Mouse (Mus musculus): ENCODE measurements around the gene Tmem219.
A peak's percentile ranks its signal among the peaks of the same experiment; 100 is the strongest.

The Tmem219 gene

GRCm38 (mm10) chr7:126922624-126923060 is at the start of gene Tmem219:
Gene Tmem219, minus strand, starts transcription at chr7:126922917.
- DNase-seq: peak; percentile 42

DNA sequence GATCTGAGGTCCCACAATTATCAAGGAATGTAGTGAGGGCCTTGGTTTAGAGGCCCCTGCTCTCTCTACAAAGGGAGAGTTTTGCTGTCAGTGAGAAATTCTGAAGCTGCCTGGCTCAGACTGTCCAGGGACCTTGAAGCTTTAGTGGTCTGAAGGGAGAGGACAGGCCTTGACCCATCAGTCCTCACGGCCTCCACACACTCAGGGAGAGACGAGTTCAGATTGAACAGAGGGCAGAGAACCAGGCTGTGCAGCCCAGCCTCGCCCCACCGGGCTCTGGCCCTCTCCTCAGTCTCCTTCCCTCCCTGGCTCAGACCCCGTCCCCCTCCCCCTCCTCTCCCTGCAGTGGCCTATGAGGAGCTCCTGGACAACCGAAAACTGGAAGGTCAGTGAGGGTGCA is 44.6 kb upstream of the Tmem219 start:
- DNase-seq: no peak

DNA sequence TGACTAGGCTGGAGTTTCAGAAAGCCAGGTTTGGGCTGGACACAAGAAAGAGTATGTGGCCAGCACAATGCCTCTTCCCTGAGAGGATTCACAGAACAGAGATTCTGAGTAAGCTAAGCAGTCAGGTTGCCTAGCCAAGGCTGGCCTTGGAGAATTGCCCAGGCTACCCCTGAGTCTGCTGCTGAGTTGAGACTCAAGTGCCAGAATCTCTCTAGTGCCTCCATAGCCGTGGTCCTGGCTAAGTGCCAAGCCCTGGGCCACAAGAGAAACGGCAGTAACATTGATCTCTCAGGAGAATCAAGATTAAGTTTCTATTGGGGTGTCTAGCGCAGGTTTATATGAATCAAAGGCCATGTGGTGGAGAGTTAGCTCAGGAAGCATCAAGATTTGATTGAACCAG is 42.9 kb upstream of the Tmem219 start:
- DNase-seq: no peak

DNA sequence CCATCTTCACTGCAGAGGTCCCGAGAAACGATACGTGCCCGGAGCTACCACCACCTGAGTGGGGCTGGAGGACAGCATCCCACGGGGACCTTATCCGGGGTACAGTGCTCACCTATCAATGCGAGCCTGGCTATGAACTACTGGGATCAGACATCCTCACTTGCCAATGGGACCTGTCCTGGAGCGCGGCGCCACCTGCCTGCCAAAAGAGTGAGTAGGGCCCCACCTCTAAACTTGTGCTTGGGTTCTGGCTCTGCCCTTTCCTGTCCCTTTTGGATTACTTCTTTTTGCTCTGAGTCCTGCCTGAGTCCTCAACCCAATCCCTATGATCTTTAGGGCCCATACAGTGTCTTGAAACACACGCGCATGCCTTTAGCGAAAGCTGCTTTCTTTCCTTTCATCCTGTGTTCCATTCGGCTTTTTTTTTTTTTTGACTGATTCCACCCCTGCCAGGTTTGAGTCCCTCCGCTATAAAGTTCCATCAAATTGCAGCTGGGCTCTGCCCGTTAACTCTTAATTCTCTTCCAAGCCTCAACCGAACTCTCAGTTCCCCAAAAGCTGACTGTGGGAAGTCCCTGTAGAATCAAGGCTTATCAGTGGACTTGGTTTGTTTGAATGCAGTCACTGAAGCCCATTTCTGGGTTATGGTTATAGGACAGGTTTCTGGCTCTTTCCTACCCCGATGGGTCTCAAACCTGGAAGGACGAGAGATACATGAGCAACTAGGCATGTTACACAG is 41.0 kb upstream of the Tmem219 start:
- peak; percentile 40 for DNase-seq

- no peak for DNase-seq
Measured at GRCm38 (mm10) chr7:126961965-126962364, 39.2 kb upstream of the Tmem219 start.

DNA sequence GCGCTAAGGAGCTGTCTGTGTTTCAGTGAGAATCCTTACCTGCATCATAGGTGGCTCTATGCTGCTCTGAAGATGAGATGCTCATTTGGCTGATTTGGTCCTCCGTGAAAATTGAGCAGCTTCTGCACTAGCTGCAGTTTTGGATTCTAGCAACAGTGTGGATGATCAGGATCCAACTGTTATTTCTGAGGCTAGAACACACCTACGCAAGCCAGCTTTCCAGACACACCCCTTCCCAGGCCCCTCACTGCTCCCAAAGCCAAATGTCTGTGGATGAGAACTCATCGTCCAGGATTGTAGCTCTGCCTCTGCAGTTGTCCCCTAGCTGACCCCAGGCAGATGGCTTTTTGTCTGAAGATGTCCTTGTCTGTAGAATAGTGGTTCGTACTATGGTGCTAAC is 38.4 kb upstream of the Tmem219 start:
- DNase-seq: no peak

- DNase-seq: no peak
Measured at GRCm38 (mm10) chr7:126959780-126960179, 37.1 kb upstream of the Tmem219 start.

DNA sequence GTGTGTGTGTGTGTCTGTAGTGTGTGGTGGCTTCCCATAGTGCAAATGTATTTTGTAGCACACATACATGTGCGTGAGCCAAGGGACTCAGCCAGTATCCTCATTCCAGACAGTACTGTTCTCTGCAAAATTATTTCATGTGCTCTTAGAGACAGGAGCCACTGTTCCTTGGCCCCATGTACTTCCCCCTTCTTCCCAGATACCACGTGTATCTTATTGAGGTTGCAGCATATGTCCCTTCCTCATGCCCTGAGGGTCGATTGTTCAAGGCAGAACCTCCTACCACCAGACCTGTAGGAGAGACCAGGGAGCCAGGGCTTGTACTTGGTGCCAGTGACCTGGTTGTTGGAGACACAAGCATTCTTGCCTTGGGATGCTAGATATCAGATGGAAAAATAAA is 32.4 kb upstream of the Tmem219 start:
- no peak for DNase-seq

DNA sequence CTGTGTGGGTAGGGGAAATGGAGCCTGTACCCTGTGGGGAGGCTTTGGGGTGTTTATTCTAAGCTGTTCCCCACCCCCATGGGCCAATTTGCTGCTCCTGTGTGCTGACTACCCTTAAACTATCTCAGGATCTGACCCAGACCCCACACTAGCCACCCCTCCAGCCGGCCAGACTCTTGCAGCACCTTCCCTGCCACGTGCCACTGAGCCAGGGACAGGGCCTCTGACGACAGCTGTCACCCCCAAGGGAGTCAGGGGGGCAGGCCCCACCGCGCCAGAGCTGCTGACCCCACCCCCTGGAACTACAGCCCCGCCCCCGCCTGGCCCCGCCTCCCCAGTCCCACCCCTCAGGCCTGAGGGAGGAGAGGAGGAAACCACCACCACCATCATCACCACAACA is 29.9 kb upstream of the Tmem219 start:
- peak; percentile 34 for DNase-seq

GRCm38 (mm10) chr7:126951741-126952140 is 29.0 kb upstream of the Tmem219 start:
- DNase-seq: no peak

GRCm38 (mm10) chr7:126950647-126951615 is 28.2 kb upstream of the Tmem219 start:
- DNase-seq: peak; percentile 33

- DNase-seq: peak; percentile 92
Measured at GRCm38 (mm10) chr7:126949793-126950646, 27.3 kb upstream of the Tmem219 start, which contains the start of gene Sez6l2. Gene Sez6l2, plus strand, starts transcription at chr7:126950563.

DNA sequence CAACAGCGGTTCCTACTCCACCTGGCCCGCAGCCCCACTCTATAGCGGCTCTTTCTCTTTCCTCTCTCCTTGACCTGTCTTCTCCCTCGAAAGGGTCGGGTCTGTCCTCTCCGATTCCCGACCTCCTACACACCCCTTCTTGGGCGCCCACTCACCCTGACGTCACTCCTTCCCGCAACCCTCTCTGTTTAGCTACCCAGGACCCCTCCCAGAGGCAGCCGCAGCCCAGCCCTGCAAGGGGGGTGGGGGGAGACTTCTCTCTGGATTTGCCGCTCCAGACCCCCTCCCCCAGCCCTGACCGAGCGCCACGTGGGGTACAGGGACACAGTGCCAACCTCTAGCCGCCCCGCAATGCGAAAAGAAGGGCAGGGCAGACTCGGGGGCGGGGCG is 26.7 kb upstream of the Tmem219 start, which contains the start of gene Asphd1:
Asphd1 (minus strand) TSS at position 180 of the 390 bp plus-strand sequence.
- no peak for DNase-seq

DNA sequence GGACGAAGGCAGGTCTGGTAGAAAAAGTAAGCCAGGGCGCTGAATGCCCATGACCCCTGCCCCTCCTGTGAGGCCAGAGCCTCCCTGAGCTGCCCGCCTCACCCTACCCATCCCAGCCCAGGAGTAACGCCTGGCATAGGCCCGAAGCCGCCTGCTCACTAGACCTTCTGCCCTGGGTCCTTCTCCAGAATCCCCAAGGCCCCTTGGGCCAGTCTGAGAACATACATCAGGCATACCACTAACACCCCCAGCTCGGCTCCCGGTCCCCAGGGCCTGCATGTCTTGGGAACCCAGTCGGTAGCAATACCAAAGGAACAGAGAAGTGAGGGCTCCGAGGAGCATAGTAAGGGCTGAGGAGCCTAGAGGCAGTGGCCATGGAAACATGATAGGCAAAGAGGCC is 25.9 kb upstream of the Tmem219 start:
- no peak for DNase-seq

DNA sequence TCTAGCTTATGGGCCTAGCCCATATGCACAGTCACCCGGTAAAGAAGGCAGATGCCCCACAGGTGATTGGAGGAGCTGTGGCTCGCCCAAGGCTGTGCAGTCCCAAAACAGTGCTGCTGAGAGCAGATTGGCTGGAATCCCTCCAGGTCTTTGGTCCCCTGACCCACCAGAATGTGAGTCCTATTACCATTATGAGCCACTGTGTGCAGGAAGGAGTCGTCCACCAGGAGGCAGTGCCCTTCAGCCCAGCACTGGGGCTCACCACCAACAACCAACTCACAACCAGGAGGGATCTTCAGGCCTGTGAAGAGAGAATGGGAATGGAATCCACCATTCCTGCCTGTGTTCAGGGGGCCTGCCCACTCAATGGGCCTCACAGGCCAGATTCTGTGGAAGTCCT is 23.8 kb upstream of the Tmem219 start:
- DNase-seq: peak; percentile 59

- no peak for DNase-seq
Measured at GRCm38 (mm10) chr7:126941801-126942200, 19.1 kb upstream of the Tmem219 start.

DNA sequence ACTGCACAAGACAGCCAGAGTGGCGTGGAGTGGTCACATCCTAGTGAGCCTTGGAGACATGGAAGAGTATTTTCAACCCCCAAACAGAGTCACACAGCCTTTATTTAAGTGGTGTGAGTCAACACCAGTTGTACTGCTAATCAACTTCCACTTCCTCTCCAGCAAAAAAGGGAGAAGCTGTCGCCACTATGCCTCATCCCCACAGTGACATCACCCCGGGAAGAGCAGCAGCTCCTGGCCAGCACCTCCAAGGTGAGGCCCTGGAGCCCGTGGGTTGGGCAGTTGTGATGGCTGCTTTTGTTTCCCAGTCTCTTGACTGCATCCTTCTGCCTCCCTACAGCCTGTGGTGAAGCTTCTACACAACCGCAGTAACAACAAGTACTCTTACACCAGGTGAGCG is 18.5 kb upstream of the Tmem219 start:
- DNase-seq: no peak

GRCm38 (mm10) chr7:126932652-126933051 is 9.9 kb upstream of the Tmem219 start:
- DNase-seq: no peak

DNA sequence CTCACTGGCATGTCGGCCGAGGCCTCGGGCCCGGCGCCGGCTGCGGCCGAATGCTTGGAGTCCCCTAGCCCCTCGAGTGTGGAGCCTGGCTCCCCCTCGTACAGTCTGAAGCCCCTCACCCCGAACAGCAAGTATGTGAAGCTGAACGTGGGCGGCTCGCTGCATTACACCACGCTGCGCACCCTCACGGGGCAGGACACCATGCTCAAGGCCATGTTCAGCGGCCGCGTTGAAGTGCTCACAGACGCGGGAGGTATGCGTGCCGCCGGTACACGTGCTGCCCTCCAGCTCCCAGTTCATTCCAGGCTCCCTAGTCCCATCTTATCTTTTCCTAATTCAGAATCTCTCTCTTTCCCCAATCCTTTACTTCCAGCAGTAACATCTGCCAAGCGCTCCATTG is 6.3 kb upstream of the Tmem219 start:
- no peak for DNase-seq

GRCm38 (mm10) chr7:126928384-126929037 is 5.8 kb upstream of the Tmem219 start, which contains the start of gene Kctd13:
Gene Kctd13, plus strand, starts transcription at chr7:126928879.
- peak; percentile 95 for DNase-seq

DNA sequence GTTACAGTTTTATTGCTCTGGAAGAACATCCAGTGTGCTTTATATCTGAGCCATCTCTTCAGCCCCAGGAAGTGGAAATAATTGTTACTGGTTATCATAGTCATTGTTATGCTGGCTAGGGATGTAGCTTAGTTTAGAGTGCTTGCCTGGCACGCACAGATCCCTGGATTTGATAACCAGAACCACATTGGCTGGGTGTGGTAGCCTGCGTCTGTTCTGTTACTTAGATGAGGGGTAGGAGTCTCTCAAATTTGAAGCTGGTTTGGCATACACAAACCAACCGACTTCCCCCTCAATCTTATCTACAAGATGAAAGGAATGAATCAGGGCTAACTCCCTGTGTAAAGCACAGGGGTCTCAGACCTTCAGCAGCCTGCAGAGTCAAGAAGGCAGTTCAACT is 3.6 kb upstream of the Tmem219 start:
- DNase-seq: no peak

DNA sequence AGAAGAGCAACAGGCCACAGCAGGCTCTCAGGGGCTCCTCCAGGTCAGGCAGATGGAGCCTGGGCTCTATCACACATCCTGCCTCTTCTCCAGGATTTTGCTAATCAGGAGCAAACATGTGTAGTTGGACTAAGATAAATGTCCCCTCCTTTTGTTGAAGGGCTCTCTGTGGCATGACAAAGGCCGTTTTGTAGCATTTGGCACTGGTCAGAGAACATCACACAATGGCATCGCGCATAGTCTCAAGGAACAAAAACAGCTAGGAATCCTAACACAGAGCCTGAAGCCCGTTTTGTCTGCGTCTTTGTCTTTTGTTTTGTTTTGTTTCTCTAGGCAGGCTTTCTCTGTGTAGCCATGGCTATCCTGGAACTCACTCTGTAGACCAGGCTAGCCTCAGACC is 1.3 kb upstream of the Tmem219 start:
- no peak for DNase-seq

Measured in retina, postnatal 1 day (tissue).